Mouse (Mus musculus): ENCODE measurements at regions not wholly inside any gene's neighbourhood (a gene's known extent, or its start where the extent isn't known, plus 50 kb on each side); places are given as distances from the start of the nearest gene placed in this dataset.

DNA sequence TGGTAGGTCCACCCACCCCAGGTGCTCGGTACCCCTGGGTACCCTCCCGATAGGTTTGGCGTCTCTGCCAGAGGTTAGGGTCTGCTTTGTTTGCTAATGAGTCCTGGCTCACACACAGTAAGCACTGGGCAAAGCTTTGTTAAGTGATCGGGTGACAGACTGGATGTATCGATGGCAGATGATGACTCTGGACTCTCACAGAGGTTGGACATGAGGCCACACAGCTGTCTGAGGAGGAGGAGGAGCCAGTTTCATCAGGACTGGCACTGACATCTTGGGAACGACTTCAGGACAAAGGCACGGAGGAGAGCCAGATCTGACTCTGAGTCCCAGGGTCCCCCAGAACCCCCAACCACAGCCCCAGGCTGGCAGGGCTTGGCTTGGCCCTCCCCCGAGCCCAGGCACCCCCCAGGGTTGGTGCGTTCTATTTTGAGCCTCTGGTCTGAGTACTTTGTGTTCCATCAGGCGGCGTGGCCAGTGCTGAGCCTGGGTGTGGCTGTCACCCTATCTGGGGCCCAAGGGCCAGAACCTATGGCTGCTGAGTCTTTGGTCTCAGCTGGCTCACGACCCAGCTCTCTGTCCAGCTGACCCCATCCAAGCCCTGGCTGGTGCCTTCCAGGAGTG is 67.6 kb upstream of the Tmem189 start:
- no peak for DNase-seq (ENCODE audit: extremely low spot score, low spot score)

DNA sequence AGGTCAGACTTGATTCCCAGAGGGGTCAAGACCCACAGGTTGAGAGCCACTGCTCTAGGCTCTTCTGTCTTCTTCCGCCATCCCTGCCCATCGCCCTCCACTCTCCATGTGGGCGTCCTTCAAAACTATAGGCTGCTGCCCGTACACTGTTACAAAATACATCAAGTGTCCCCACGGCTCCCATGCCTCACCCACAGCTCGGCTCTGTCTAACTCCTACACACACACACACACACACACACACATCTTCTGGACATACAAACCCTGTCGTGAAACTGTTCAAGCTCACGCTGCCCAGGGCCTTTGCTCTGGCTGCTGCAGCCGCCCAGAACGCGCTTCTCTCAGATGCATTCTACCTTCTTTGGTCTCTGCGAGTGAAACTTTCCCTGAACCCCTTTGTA is 67.1 kb upstream of the Tmem189 start:
- DNase-seq (ENCODE audit: extremely low spot score, low spot score), result no peak

DNA sequence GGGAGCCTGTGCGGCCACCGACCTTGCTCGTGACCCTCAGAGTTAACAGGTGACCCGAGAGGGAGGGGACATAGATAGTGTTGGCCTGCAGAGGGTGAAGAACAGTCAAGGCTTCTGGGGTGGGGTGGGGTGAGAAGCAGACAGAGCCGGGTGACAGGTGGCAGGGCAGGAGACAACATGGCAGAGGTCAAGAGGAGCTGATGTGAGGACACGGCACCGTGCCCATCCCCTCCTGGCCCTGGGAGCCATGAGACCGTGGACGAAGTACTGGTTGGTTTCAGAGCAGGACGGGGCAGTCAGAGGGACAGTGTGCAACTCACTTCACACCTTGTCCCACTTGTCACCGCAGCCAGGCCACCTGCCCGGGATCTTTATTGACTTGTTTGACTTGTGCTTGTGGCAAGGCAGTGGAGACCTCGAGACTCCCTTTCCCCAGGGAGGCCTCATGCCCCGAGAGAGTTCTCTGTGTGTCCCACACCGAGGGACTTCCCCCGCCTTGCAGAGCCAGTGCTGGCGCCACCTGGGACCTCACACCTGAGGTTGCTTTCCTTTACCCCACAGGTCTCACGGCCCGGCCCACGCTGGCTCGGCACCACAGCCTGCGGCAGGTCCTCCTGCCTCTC is 65.4 kb upstream of the Tmem189 start:
- no peak for DNase-seq (ENCODE audit: extremely low spot score, low spot score)

GRCm38 (mm10) chr2:167753898-167754297 is 64.3 kb upstream of the Tmem189 start:
- DNase-seq (ENCODE audit: extremely low spot score, low spot score), result no peak

DNA sequence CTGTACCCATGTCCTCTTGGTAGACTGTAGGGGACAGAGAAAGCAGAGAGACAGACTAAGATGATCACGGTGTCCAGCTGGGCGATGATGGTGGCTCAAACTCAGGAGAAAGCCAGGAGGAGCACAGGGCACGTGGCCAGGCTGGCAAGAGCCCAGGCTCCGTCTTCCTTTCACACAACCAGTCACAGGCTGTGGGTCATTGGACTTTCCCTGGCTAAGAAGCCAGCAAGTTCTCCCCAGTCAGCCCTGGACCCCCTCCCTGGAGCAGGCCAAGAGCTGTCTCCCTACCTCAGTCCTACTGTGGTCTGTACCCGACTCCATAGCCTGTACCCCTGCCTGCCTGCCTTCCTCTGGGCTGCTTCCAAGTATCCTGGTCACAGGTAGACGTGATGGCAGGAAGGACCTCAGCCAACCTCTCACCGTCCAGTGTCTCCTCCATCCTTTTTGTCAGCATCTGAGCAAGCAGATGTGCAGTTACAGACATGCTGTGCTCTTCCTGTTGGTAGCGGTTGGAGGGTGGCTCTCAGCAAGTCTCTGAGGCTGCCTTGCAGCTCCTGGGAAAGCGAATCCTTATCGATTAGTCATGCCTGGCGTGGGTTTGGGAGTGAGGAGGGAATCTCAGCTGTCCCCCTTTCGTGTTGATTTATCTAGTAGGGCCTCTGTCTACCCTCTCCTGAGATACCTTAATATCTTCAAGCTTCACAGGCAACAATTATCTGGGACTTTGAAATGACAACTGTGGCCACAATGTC is 63.4 kb upstream of the Tmem189 start:
- DNase-seq (ENCODE audit: extremely low spot score, low spot score), result no peak

DNA sequence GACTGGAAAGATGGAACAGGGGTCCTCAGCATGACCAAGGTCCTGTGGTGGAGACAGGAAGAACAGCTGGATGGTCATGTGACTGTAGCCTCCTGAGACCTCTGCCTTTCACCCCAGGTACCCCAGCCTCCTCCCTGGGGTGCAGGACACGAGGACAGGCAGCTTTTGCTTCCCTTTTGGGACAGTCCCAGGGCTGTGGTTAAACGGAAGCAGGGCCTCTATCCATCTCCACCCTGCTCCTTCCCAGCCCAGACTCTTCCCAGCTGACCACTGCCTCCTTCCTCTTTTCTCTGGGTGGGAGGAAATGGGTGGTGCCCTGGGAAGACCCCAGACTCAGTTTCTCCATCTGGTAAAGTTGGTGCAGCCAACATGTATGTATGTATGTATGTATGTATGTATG is 62.0 kb upstream of the Tmem189 start:
- DNase-seq (ENCODE audit: extremely low spot score, low spot score), result no peak

GRCm38 (mm10) chr2:167748297-167748696 is 58.7 kb upstream of the Tmem189 start:
- DNase-seq (ENCODE audit: extremely low spot score, low spot score), result no peak

- DNase-seq (ENCODE audit: extremely low spot score, low spot score), result no peak
Measured at GRCm38 (mm10) chr2:167747164-167747843, 57.7 kb upstream of the Tmem189 start.

DNA sequence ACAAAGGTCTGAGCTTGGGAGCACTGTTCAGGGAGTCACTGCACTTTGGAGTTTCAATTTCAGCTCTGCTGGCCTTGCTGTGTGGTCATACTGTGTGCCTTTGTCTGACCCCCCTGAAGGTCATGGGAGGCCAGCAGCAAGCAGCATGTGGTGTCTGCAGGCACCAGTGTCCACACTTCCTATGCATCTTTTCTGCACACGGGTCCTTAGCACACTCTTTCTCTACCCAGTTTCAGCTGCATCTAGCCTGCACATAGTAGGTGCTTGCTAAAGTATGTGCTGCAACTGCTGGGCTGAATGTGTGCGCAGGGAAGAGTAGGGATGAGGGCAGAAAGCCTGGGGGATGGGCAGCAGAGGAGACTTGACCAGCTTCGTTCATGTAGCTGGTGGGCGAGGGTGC is 56.7 kb upstream of the Tmem189 start:
- DNase-seq (ENCODE audit: extremely low spot score, low spot score), result no peak

DNA sequence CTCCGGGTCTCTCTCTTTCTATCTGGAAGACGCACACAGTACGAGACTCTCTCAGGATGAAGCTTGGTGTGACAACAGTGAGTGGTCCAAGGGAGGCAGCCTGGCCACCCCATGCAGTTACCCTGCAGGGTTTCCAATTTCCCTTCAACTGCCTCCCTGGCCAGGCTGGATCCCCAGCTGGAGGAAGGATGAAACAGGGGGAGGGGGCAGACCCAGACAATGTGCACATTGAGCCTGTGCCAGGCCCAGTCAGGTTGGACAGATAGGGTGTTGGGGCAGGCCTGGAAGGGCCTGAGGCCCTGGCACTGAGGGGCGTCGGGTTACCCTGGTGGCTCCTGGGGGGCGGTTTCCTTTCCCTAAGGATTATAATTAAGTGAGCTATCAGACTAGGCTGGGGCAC is 55.8 kb upstream of the Tmem189 start:
- DNase-seq (ENCODE audit: extremely low spot score, low spot score), result no peak

DNA sequence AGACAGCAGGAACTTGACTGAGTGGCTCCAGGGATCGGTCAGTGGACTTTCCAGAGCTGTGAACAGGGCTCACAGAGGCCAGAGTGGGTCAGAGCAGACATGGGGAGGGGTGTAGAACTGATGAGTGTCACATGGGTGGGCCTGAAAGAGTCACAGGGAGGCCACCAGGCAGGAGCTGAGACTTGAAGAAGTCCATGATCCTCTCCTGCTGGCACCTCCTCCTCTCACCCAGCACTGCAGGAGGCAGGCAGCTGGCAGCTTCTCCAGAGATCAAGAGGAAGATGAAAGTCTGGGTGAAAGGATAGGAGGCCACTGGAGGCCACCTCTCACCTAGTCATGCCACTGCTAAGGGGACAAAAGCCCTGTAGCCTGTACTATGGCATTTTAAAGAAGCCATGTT is 54.5 kb upstream of the Tmem189 start:
- no peak for DNase-seq (ENCODE audit: extremely low spot score, low spot score)

GRCm38 (mm10) chr2:167742479-167742878 is 52.9 kb upstream of the Tmem189 start:
- no peak for DNase-seq (ENCODE audit: extremely low spot score, low spot score)

DNA sequence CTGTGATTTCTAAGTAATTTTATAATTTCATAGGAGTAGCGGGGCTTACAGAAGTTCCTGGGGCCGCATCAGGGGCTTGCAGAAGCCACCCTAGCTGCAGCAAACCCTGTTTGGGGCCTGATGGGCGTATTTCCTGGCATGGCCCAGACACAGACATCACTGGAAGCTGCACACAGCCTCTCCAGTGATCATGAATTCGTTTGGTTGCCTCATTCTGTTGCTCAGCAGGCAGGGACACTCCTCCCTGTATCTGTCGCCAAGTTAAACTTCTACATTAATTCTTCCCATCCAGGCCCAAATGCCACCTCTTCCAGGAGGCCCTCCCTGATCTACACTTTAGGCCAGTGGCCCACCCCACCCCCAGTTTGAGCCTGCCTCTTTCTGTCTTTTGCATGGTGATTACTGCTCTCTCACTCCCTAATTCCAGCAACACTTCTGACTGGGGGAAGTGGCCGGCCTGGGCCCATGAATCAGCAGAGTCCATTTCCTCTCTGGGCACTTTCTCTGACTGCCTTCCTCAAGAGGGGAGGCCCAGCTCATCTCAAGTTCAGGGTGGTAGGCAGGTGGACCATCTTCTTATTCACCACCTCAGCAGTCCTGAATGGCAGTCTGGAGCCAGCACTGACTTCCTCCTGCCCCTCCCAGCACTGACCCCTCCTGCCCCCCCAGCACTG is 51.0 kb upstream of the Tmem189 start:
- DNase-seq (ENCODE audit: extremely low spot score, low spot score), result no peak
